Mouse (Mus musculus): Measurements from ENCODE around the gene Lpar1.
"Not testable (repeated sequence)": the region's sequence is repeated elsewhere in the genome, so short reads cannot be mapped to it uniquely, and the experiment has no call there.

Gene Lpar1

DNA sequence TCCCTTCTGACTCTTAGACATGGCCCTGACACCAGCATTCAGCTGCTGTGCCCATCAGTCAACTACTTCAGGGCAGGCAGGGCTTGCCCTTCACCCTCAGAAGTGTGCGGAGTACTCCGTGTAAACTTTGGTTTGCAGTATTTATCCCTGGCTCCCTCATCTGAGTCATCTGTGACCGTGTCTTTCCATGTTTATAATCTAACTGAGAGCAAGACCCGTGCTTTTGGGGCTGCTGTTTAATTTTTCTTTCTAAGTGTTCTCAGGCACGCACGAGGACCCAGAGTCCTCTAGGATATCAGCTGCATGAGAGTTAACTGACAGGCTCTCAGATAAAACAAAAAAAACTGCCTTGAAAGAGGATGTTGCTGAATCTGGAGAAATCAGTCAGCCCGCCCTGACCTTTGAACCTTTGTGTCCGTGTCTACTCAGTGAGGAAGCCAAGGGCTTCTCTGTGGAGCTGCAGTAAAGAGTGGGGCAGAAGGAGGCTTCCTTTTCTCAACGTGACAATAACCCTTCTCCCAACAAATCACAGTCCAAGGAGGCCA, 7.7 kb downstream of the Lpar1 start:
- DNase-seq (ENCODE audit: low read depth): no peak

DNA sequence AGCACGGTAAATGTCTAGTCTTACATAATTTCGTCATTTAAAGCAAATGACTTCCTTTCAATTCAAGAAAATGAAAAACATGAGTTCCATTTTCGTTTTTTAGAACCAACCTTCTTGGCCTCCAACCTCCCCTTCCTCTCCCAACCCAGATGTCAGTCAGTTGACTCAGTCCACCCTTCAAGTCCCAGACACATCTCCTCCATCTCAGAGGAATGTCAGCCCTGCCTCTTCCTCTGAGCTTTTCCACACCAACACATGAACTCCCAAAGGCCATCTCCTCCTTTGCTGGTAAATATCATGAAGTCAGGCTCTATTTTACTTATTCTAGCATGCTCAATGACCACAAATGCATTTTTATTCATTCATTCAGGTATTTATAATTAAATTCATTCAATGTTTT, 10.5 kb downstream of the Lpar1 start:
- DNase-seq (ENCODE audit: low read depth): no peak

DNA sequence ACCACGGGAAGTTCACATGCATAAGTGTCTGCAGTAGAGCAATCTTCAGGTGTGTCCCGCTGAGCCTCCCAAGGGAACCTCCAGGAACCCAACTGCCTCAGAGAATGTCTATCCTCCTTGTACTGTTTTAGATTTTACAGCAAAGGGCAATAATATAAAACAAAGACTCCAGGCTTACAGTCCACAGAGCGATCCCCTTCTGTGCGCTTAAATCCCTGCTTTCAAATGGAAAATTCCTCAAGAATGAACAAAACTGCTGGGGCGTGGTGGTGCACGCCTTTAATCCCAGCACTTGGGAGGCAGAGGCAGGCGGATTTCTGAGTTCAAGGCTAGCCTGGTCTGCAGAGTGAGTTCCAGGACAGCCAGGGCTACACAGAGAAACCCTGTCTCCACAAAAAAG, 11.0 kb downstream of the Lpar1 start:
- not testable (repeated sequence) for DNase-seq (ENCODE audit: low read depth)

DNA sequence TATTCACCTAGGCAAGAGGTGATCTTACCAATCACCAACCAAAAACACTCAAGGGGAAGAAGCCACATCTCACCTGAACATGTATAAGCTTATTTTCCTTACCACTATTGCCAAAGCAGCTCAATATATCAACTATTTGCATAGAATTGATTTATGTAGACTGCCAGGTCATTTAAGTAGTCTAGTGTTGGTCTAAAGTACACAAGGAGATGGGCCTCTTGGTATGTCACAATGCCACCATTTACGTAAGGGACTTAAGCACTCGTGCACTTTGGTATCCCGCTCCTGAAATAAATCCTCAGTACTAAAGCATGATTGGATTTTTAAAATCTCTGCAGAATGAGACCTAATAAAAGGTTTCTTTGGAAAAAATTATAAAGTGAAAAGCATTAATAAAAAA, 12.9 kb downstream of the Lpar1 start:
- DNase-seq (ENCODE audit: low read depth): no peak

DNA sequence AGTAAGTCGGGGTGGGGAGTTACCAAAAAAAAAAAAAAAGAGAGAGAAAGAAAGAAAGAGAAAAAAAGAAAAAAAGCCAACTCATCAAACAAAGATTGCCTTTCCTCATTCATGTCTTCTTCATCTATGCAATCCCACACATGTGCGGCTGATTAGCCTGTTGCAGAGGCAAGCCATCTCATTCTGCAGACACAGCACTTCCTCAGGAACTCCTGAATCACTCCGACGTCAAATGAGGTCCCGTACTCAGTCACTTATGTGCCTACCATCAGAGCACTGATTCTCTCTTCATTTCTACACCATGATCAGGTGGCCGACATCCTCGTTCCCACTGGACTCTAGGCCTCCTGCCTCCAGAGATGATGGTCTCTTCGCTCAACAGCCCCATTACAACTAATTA, 13.3 kb downstream of the Lpar1 start:
- no peak for DNase-seq (ENCODE audit: low read depth)

DNA sequence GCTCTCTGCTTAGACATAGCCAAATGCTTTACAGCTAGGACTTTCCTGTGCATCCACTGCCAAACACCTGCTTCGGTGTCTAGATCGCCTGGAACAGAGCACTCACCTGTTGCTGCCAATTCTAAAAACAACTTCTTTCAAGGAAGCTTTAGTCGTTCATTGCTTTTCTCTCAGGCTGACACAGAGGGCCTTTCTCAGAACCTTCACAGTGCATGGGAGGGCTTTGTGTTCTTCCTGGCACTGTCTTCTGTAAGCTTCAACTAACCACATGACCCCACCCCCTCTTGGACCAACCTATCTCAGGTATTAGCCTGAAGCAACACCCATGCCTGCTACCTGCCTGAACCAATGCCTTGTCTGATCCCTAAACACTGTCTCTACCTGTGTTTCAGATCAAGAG, 15.0 kb downstream of the Lpar1 start:
- no peak for DNase-seq (ENCODE audit: low read depth)

DNA sequence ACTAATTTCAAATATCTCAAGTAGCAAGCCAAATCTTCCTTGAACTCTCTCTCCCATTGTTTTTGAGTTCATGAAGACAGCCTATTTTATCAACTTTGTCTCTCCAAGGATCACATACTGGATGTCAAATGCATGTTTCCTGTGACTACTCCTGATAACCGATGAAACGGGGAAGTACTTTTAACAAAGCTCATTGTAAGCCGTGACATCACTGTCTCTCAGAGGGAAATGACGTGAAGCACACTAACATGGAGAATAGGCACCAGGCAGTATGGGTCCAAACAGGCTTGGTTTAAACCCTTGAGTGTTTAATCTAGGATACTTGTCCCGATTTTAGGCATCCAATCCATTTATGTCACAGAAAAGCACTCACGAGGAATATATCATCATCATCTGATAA, 17.9 kb downstream of the Lpar1 start:
- DNase-seq (ENCODE audit: low read depth): no peak

DNA sequence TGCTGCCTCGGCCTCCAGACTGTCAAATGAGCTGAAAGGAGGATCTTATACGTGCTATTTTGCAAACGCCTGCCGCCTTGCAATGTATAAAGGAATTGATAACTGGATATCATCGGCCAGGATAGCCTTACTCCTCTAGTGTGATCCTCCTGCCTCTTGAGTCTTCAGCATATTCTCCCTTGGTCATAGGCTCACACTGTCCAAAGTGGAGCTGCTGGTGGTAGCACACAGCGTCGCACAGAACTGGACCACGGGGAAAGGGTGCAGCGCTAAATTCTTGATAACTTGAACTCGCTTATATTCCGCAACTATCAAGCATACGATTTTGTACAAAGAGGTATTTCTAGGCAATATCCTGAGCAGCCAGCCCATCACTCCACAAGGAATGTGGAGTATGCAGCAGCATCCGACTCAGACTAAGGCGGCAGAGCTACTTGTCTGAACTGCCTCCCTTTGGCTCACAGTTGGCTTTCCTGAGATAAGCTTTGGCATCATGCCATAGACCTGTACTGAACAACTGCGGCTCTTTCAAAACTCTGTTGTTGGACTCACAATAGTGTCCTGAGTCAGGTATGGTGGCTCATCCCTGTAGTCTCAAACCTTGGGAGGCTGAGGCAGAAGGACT, 18.9 kb downstream of the Lpar1 start:
- no peak for DNase-seq (ENCODE audit: low read depth)

DNA sequence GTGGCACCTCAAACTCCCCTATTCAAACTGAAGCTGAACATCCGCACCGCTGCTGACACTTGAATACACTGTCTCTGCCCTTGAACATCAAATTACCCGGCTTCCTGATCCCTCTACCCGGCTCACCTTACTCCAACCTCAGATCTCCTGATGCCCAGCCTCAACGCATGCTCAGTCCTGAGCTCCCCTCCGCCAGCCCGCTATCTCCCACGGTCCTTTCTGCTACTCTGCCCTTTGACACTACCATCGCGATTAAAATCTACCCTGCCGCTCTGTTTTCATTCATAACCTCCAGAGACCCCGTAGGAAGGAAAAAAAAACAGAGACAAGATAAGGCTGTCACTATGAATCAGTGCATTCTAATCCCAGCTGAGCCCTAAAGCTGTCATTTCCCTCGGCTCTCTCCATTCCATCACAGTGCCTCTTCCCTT, 19.5 kb downstream of the Lpar1 start:
- no peak for DNase-seq (ENCODE audit: low read depth)

DNA sequence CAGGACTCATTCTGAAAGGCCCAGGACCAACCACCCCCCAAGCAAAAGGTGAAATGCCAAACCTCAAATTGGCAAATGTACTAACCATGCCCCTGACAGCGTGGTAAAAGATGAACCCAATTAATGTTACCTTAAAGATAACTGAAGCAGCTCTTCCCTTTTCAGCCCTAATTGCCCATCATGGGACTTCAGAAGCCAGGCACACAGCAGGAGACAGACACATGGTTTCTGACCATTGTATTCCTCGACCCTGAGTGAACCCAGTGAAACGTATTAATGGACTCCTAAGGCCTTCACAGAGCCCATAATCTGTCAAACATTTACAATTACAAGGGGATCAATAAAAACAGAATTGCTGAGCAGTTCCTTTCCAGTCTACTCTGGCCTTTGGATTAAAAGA, 20.2 kb downstream of the Lpar1 start:
- DNase-seq (ENCODE audit: low read depth): no peak

DNA sequence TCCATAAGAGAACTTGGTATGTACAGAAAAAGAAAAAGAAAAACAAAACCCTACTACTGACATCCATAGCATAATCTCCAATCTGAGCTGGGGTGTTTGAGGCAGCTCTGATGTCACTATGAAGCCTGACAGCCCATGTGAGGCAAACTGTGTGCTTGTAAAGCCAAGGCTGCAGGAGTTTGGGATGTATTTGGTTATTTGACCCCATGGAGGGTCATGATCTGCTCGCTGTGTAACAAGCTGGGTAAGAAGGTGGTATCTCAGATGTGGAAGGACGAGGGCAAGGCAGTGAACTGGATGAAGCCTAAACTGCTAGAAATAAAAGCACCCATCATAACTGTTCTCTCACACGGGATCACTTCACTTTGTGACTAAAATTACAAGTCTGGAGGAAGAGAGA, 21.4 kb downstream of the Lpar1 start:
- DNase-seq (ENCODE audit: low read depth): no peak

DNA sequence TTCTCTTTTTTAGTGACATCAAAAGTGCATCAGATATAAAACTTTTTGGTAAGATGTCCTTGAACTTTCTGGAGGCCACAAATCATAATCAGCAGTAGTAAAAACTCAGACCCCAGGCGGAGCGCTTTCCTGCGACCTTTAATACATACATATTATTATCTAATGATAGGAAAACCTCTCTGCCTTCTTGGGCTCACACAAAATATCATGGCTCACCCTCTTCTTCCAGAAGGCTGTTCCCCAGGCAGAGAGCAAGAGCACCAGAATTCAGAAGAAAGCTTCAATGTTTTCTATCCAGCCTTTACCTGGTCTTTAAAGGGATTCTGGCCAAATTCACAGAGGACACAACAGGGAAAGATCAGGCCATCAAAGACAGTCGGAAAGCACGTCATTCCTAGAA, 23.0 kb downstream of the Lpar1 start:
- no peak for DNase-seq (ENCODE audit: low read depth)

DNA sequence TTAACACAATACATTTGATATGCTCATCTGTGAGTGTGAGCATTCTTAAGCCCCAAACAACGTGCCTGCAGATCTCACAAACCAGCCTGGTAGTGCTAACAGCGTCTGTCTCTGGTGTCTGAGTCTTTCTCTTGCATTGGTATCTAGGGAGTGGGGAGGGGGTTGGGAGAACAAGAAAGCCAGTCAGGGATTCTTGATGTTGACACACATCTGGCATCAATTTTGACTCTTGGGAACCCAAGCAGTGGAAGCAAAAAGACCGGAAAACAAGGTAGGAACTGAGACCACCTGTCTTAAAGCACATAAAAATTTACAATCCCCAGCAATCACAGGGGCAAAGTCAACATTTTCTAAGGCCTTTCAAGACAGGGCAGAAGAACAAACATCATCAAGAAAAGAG, 23.4 kb downstream of the Lpar1 start:
- no peak for DNase-seq (ENCODE audit: low read depth)

DNA sequence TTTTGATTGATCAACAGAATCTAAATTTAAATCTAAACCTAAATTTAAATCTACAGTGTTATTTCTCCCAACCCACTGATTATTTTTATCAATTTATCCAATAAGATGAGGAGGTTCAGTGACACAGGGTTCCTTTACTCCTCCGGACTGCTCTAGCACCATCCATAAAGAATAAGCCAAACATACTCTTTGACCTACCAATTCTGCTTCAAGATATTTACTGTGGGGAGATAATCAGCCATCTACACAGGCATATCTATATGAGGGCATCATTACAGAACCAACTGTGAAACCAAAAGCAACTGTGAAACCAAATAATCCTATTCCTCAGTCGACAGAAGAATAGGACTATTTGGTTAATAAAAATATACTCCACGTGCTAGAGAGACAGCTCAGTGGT, 25.8 kb downstream of the Lpar1 start:
- no peak for DNase-seq (ENCODE audit: low read depth)

DNA sequence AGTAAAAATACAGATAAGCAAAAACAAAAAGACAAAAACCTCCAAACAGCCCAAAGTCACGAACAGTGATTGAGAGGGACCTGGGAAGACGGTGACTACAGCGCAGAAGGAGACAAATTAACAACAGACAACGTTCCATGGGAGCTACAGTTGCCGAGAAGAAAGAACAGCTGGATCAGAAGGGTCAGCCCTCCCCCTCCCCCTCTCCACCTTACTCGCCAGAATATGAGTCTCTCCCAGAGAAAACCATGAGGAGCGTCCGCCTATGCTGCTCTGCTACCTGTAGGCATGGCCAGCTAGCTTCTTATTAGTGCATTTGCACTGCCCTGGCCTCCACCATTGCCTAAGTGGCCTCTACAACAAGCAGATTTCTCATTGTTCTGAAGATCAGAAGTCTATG, 32.6 kb downstream of the Lpar1 start:
- no peak for DNase-seq (ENCODE audit: low read depth)

DNA sequence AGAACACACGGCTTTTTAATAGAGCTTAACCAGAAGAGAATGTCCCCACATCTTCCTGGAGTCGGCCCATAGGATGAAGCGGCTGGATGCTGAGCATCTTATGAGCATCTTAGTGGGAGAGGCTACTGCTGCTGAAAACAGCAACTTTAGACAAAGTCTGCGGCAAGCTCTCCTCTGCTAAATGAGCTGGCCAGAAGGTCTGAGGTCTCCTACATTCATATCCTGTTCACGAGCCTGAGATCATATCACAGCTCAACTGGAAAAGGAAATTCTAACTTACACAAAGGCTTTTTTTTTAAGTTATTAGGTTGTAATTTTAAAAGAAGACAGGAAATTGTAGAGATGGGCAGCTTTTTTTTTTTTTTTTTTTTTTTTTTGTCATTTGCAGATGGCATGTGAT, 33.2 kb downstream of the Lpar1 start:
- DNase-seq (ENCODE audit: low read depth): no peak

DNA sequence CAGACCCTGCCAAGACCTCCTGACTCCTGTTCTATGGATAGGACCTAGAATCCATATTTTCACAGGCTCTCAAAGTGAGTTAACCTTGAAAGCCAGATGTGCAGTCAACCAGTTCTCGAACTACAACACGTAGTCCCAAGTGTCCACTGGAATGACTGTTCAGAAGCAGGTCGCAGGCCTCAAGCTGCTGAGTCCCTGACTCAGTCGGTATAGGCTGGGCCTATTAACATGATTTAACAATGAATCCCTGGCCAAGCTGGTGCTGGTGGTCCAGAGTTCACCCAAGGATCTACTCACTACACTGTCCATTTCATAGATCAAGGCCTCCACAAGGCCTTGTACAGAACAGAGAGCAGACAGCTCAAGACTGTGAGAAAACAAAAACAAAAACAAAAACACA, 33.8 kb downstream of the Lpar1 start:
- no peak for DNase-seq (ENCODE audit: low read depth)

DNA sequence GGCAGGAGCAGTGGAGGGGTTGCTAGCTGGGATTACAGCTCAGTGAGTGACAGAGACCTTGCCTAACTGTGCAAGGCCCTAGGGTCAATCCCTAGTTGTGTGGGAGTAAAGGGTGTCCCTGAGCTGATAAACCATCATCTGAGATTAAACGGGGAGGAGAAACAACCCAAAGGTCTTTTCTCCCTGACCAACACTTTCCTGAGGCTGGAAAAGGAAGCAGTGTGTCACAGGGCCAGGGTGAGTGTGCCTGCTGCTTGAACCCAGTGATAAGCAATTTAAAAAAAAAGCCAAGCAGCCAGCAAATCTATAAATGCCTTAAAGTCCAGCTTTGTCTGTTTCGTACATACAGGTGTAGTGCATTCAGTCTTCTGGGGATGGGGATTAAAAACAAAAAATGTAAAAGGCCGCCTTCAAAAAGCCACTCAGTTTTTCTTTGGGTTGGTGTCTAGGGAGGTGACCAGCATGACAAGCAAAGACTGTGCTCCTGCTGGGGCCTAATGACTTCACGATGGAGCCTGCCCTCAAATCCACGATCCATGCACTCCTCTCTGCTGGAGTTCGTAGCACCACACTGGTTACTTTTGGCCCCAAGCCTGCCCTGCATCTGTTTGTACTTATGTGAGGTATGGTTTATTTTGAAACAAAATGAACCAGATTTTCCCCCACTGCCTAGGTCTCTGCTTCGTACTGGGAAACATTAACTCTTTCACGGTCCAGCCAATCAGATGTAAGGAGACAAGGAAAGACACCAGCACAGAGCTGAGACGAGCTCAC, 35.3 kb downstream of the Lpar1 start:
- no peak for DNase-seq (ENCODE audit: low read depth)

DNA sequence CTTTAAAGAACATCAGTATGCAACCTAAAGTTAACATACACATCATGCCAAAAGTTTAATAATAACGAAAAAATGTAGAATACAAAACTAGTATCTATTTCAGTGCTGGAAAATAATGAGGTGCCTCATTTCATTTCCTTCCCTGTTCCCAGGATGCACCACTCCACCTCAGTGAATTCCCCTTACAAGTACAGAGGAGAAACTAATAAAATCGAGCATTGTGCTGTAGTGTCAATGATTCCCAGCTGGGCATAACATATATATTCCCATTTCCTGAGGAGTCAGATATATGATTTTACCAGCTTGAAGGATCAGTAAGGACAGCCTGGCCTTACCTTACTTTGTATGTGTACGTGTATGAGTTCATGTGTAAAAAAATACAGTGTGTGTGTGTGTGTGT, 36.9 kb downstream of the Lpar1 start:
- DNase-seq (ENCODE audit: low read depth): no peak

DNA sequence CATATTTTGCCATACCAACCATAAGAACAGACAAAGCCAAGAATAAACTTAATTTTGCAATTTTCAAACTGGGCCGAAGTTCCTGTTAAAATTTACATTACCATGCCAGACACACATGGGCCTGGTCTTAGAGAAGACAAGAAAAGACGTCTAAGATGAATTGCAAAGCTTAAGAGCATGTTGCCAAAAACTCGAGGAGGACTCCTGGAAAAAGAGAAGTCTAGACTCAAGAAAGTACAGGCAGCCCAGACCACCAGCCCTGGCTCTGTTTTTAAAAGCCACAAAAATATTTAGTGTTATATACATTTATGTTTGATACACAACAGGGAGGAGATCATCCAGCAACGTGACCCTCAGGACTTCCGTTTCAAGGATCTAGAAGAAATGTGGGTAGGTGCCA, 37.5 kb downstream of the Lpar1 start:
- DNase-seq (ENCODE audit: low read depth): no peak

DNA sequence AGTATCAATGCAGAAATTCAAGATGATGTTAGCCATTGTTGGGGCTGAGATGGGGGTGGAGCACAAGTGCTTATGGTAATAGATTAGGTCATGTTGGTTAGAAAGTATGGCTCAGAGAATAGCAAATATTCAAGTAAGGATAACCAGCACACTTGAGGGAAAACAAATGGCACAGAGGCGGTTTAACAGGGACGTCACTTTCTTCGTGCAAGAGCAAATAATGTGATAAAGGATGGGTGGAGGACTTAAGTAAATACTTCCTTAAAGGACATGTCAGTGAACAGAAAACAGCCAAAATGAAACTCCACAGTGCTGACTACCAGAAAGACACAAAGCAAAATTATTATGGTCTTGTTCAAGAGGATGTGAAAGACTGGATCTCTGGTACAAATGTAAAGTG, 42.1 kb downstream of the Lpar1 start:
- DNase-seq (ENCODE audit: low read depth): no peak

DNA sequence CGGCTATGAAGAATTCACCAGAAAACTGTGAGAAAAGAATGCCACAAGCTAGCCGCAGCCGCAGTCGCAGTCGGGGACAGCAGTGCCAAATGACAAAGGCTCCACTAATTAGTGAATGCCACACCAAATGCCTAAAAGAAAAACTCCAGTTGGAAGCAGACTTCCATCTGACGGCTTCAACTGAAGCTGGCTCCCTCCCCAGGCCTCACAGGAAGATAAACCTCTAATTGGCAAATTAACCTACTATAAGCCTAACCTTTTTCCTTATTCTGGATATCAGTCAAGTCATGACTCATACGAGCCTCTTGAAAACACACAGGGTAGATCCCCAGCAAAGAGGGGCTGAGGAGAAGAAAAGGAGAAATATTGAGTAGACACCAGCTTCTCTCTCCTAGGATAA, 44.9 kb downstream of the Lpar1 start:
- DNase-seq (ENCODE audit: low read depth): no peak

DNA sequence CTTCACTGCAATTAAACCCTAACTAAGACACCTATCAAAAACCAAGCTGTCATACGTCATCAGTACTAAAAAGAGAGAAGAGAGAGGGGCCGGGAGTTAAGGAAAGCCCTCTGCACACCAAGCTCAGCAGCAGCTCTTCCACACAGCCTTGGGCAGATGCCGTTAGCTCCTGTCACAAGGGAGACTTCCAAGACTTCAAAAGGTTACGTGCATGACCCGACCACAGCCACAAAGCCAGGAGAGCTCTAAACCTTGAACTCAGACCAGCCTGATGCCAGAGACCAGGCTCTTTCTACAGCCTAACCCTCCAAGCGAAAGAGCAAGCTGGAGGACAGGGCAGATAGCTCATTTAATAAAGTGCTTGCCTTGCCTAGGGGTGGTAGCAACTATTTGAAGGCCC, 46.2 kb downstream of the Lpar1 start:
- no peak for DNase-seq (ENCODE audit: low read depth)

Measured in naive thymus-derived CD4-positive, alpha-beta T cell, adult 2 months (primary cell).